Mouse (Mus musculus): ENCODE measurements around the gene Sh2d3c. TPM values are rescaled to one million over a fixed set of nuclear protein-coding genes. Genes with fewer than 3 reads are reported as not detected.

The Sh2d3c gene
- total and polyA plus RNA-seq, 3 experiments: 0.35 to 0.98 TPM; not detected in 1

DNA sequence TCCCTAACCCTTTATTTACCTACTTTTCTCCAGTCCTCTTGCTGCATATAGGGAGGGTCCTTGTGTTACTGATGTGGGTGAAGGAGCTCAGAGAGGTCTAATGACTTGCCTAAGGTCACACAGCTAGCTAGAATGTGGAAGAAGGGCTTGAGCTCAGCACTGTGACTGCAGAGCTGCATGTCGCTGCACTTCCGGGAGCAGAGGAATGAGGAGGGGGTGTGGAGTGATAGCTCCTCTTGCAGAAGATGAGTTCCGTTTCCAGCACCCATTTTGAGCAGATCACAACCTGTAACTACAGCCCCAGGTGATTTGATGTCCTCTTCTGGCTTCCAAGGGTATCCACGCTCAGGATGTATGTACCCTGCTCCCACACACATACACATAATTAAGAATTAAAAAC lies 3.3 kb downstream of the Sh2d3c start:
- Histone ChIP-seq H3K9me3 (replicated peaks) (no peaks in the 10 kb centered on the region), H3K4me3 (ENCODE audit: low read depth, low read length) (no peak overlapping the region), H3K36me3 (replicated peaks) (no peaks in the 10 kb centered on the region), H3K4me1 (ENCODE audit: insufficient read depth, low read depth, low read length) (peaks cover 35% of the 10 kb centered on the region), H3K27me3 (ENCODE audit: insufficient read depth, low read length) (peaks cover 62% of the 10 kb centered on the region)
- no peak for TF ChIP-seq POLR2AphosphoS5 (IDR thresholded peaks at IDR 0.05; ENCODE audit: insufficient replicate concordance, low read depth, low read length)
- no peak for TF ChIP-seq GATA2 (IDR thresholded peaks at IDR 0.05; ENCODE audit: borderline replicate concordance, low read depth, low read length)
- no peak for TF ChIP-seq CTCF (IDR thresholded peaks at IDR 0.05; ENCODE audit: low read depth, low read length)
- TF ChIP-seq TAL1 (conservative IDR thresholded peaks at IDR 0.05; ENCODE audit: low read depth, low read length): no peak
- TF ChIP-seq GATA1 (IDR thresholded peaks at IDR 0.05; ENCODE audit: borderline replicate concordance, low read length): no peak
- no peak for ATAC-seq (ENCODE audit: extremely low read depth, insufficient number of reproducible peaks, low FRiP score, poor library complexity, severe bottlenecking)
- no peak for DNase-seq (ENCODE audit: low spot score)

DNA sequence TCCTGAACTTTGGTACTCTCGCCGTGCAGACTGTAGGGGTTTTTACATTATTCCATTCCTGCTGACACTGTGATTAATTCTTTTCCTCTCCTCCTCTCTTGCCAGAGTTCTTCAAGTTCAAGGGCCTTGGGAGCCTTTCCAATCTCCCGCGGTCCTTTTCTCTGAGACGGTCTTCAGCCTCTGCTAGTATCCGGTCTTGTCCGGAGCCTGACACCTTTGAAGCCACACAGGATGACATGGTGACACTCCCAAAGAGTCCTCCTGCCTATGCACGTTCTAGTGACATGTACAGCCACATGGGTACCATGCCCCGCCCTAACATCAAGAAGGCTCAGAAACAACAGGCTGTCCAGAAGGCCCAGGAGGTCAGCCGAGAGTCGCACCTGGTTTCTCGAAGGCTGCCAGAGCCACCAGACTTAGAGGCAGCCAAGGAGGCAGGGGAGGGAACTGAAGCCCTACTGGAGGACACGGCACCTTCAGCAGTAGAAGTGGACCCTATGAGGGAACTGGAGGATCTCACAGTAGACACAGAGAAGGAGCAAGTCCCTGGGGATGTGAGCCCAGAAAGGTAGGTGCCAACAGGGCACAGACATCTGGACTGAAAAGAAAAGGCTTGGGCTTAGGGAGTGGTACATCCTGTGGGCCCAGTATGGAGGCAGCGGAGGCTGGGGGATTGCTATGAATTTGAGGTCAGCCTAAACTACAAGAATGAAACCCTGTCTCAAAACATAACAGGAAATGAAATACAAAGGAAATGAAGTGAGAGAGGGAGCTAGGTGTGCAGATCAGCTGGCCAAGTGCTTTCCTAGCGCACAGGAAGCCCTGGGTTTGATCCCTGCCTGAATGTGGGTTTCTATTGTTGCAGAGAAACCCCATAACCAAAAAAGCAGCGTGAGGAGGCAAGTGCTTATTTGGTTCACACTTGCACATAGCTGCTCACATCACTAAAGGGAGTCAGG lies 4.3 kb downstream of the Sh2d3c start:
- Histone ChIP-seq H3K4me3 (ENCODE audit: low read depth, low read length) (no peak overlapping the region), H3K9me3 (replicated peaks) (no peaks in the 10 kb centered on the region), H3K36me3 (replicated peaks) (no peaks in the 10 kb centered on the region), H3K27me3 (ENCODE audit: insufficient read depth, low read length) (peaks cover 62% of the 10 kb centered on the region), H3K4me1 (ENCODE audit: insufficient read depth, low read depth, low read length) (peaks cover 32% of the 10 kb centered on the region)
- no peak for ATAC-seq (ENCODE audit: extremely low read depth, insufficient number of reproducible peaks, low FRiP score, poor library complexity, severe bottlenecking)
- DNase-seq (ENCODE audit: low spot score): no peak
- no peak for TF ChIP-seq POLR2AphosphoS5 (IDR thresholded peaks at IDR 0.05; ENCODE audit: insufficient replicate concordance, low read depth, low read length)
- no peak for TF ChIP-seq TAL1 (conservative IDR thresholded peaks at IDR 0.05; ENCODE audit: low read depth, low read length)
- TF ChIP-seq GATA2 (IDR thresholded peaks at IDR 0.05; ENCODE audit: borderline replicate concordance, low read depth, low read length): no peak
- TF ChIP-seq GATA1 (IDR thresholded peaks at IDR 0.05; ENCODE audit: borderline replicate concordance, low read length): no peak
- TF ChIP-seq CTCF (IDR thresholded peaks at IDR 0.05; ENCODE audit: low read depth, low read length): no peak

DNA sequence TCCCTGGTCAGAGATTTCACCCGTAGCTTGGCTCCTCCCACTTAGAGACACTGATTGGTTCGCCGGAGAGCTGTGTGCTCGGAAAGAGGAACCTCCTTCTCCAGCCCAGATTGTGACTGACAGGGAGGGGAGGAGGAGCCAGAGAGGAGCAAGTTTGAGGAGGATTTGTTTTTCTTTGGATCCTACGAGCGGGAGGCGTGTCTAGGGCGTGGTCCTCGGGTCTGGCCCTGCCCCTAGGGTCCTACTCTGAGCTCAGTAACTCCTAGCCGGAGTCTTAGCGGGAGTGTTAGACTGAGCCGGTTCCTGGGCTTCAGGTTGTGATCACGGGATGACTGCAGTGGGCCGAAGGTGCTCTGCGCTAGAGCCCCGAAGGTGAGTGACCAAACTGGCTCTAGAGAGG lies 6.6 kb downstream of the Sh2d3c start:
- H3K4me1 ChIP-seq (ENCODE audit: insufficient read depth, low read depth, low read length): peaks cover 14% of the 10 kb centered on the region
- H3K9me3 ChIP-seq (replicated peaks): no peaks in the 10 kb centered on the region
- peaks cover 61% of the 10 kb centered on the region for H3K27me3 ChIP-seq (ENCODE audit: insufficient read depth, low read length)
- peak; percentile 97 for ATAC-seq (ENCODE audit: extremely low read depth, insufficient number of reproducible peaks, low FRiP score, poor library complexity, severe bottlenecking)
- no peaks in the 10 kb centered on the region for H3K36me3 ChIP-seq (replicated peaks)
- TF ChIP-seq GATA1 (IDR thresholded peaks at IDR 0.05; ENCODE audit: borderline replicate concordance, low read length) (no peak), TAL1 (conservative IDR thresholded peaks at IDR 0.05; ENCODE audit: low read depth, low read length) (no peak), CTCF (IDR thresholded peaks at IDR 0.05; ENCODE audit: low read depth, low read length) (no peak), GATA2 (IDR thresholded peaks at IDR 0.05; ENCODE audit: borderline replicate concordance, low read depth, low read length) (no peak)
- peak; percentile 91 for DNase-seq (ENCODE audit: low spot score)
- H3K4me3 ChIP-seq (ENCODE audit: low read depth, low read length): peak overlapping the region; percentile 62; the same call in 1 of the 2 replicates

DNA sequence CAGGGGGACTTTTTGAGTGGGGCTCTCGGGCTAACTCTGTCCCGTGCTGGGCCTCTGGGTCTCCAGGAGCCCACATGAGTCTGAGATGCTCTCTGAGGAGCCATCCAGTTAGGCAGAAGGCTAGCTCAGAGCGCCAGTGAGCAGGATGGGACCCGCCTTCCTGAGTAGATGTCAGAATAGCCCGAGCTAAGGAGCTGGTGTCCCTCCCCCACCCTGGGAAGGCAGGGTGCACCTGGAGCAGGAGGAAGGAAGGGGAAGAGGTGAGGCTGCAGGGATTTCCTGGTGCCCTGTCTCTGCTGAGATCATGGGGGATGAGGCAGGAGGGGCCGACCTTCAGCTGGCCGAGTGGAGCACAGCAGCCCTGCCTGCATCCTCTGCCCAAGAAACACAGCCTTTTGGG lies 7.6 kb downstream of the Sh2d3c start:
- TF ChIP-seq POLR2AphosphoS5 (IDR thresholded peaks at IDR 0.05; ENCODE audit: insufficient replicate concordance, low read depth, low read length): no peak
- no peak for TF ChIP-seq CTCF (IDR thresholded peaks at IDR 0.05; ENCODE audit: low read depth, low read length)
- no peak for TF ChIP-seq GATA2 (IDR thresholded peaks at IDR 0.05; ENCODE audit: borderline replicate concordance, low read depth, low read length)
- TF ChIP-seq TAL1 (conservative IDR thresholded peaks at IDR 0.05; ENCODE audit: low read depth, low read length): no peak
- no peak for TF ChIP-seq GATA1 (IDR thresholded peaks at IDR 0.05; ENCODE audit: borderline replicate concordance, low read length)
- no peak for ATAC-seq (ENCODE audit: extremely low read depth, insufficient number of reproducible peaks, low FRiP score, poor library complexity, severe bottlenecking)
- H3K4me3 ChIP-seq (ENCODE audit: low read depth, low read length): peak overlapping the region; percentile 9; the same call in 1 of the 2 replicates
- no peaks in the 10 kb centered on the region for H3K9me3 ChIP-seq (replicated peaks)
- H3K4me1 ChIP-seq (ENCODE audit: insufficient read depth, low read depth, low read length): peaks cover 11% of the 10 kb centered on the region
- H3K36me3 ChIP-seq (replicated peaks): no peaks in the 10 kb centered on the region
- peaks cover 63% of the 10 kb centered on the region for H3K27me3 ChIP-seq (ENCODE audit: insufficient read depth, low read length)
- no peak for DNase-seq (ENCODE audit: low spot score)

DNA sequence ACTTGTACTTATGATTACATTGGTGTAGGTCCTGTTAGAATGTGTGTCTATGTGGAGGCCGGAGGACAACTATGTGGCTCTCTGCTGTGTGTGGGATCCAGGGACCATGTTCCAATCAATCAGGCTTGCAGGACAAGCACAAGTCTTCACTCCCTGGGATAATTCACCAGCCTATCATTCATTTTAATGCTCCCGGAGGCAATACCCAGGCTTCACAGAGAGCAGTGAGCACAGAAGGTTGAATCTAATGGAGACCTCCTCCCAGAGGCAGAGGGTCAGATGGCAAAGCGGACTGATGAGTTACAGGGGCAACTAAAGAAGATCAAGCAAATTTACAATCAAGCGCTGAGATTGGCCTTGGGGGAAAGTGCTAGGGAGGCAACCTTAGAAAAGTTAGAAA lies 8.7 kb downstream of the Sh2d3c start:
- DNase-seq (ENCODE audit: low spot score) (no peak), ATAC-seq (ENCODE audit: extremely low read depth, insufficient number of reproducible peaks, low FRiP score, poor library complexity, severe bottlenecking) (no peak)
- H3K4me3 ChIP-seq (ENCODE audit: low read depth, low read length): no peak overlapping the region
- H3K27me3 ChIP-seq (ENCODE audit: insufficient read depth, low read length): peaks cover 65% of the 10 kb centered on the region
- H3K4me1 ChIP-seq (ENCODE audit: insufficient read depth, low read depth, low read length): peaks cover 11% of the 10 kb centered on the region
- TF ChIP-seq CTCF (IDR thresholded peaks at IDR 0.05; ENCODE audit: low read depth, low read length) (no peak), POLR2AphosphoS5 (IDR thresholded peaks at IDR 0.05; ENCODE audit: insufficient replicate concordance, low read depth, low read length) (no peak), GATA2 (IDR thresholded peaks at IDR 0.05; ENCODE audit: borderline replicate concordance, low read depth, low read length) (no peak), GATA1 (IDR thresholded peaks at IDR 0.05; ENCODE audit: borderline replicate concordance, low read length) (no peak), TAL1 (conservative IDR thresholded peaks at IDR 0.05; ENCODE audit: low read depth, low read length) (no peak)
- no peaks in the 10 kb centered on the region for H3K36me3 ChIP-seq (replicated peaks)
- no peaks in the 10 kb centered on the region for H3K9me3 ChIP-seq (replicated peaks)

DNA sequence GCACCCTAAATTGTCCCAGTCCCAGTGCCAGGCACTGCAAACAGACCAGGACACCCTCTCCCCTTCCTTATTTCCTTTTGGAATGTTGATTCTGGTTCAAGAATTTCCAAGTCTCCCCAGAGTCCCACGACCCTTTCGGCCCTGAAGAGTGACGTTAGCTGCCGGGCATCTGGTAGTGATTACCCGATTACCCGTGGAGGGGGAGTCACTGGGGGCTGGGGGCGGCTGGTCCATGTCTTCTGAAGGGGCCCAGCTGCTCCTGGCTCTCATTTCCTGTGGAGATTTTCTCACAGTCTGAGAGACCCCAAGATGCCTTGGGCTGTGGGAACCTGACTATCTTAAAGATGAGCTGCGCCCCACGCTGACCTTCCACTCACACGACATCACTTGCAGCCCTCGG lies 10.0 kb downstream of the Sh2d3c start:
- H3K36me3 ChIP-seq (replicated peaks): no peaks in the 10 kb centered on the region
- ATAC-seq (ENCODE audit: extremely low read depth, insufficient number of reproducible peaks, low FRiP score, poor library complexity, severe bottlenecking) (no peak), DNase-seq (ENCODE audit: low spot score) (no peak)
- TF ChIP-seq POLR2AphosphoS5 (IDR thresholded peaks at IDR 0.05; ENCODE audit: insufficient replicate concordance, low read depth, low read length) (no peak), TAL1 (conservative IDR thresholded peaks at IDR 0.05; ENCODE audit: low read depth, low read length) (no peak), CTCF (IDR thresholded peaks at IDR 0.05; ENCODE audit: low read depth, low read length) (no peak), GATA2 (IDR thresholded peaks at IDR 0.05; ENCODE audit: borderline replicate concordance, low read depth, low read length) (no peak), GATA1 (IDR thresholded peaks at IDR 0.05; ENCODE audit: borderline replicate concordance, low read length) (no peak)
- H3K4me1 ChIP-seq (ENCODE audit: insufficient read depth, low read depth, low read length): peaks cover 15% of the 10 kb centered on the region
- H3K4me3 ChIP-seq (ENCODE audit: low read depth, low read length): no peak overlapping the region
- H3K9me3 ChIP-seq (replicated peaks): no peaks in the 10 kb centered on the region
- peaks cover 63% of the 10 kb centered on the region for H3K27me3 ChIP-seq (ENCODE audit: insufficient read depth, low read length)

Measured in G1E (cell line).